Mouse (Mus musculus): ENCODE results near the gene Tbx6.

Gene Tbx6

DNA sequence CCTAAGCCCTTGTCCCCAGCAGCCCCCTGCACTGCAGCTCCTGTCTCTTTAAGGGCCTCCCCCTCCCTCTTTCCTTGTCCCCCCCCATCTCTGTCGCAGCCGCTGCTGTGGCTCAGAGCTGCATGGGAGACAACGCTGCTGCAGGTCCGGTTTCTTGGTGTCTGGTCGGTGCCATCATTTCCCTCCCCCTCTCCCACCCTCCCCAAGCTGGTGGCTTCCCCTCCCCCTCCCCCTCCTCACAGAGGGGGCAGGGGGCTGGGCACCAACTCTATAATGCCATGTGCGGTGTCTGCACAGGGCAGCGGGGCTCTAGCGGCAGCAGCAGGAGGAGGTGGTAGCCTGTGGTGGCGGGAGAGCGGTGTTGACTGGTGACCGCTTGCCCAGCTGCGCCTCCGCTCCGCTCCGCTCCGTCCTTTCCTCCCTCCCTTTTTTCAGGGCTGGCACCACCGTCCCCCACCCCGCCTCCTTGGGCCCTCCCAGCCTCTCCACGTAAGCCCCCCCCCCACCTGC lies 42.0 kb downstream of the Tbx6 start:
- Histone ChIP-seq H3K4me1 (replicated peaks; ENCODE audit: low read depth, low read length) (peaks cover 37% of the 10 kb centered on the region), H3K36me3 (ENCODE audit: insufficient read depth, low read length) (no peaks in the 10 kb centered on the region), H3K9me3 (ENCODE audit: low read length) (peaks cover 4% of the 10 kb centered on the region), H3K27me3 (ENCODE audit: insufficient read depth, low read length) (peaks cover 35% of the 10 kb centered on the region), H3K4me3 (replicated peaks; ENCODE audit: low read length) (peak overlapping the region; percentile 61)
- TF ChIP-seq NANOG (IDR thresholded peaks at IDR 0.05; ENCODE audit: borderline replicate concordance, low read length) (no peak), CTCF (conservative IDR thresholded peaks at IDR 0.05; ENCODE audit: low read length) (no peak), POU5F1 (IDR thresholded peaks at IDR 0.05; ENCODE audit: borderline replicate concordance, low read length) (no peak)

DNA sequence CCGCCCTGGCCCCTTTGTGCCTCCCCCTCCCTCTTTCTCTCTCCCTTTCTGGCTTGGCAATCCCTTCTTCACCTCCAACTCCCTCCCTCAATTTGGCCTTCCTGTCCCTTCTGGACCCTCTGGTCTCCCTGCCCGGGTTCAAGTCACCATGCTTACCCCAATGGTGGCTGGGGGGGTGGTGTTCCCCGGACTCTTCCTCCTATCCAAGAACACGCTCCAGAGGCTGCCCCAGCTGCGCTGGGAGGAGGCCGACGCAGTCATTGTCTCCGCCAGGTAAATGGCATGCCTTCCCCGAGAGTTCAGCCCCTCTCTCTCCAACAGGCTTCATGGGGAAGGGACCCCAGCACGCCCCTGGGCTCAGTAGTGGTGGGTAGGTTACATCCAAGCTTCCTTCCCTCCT lies 42.7 kb downstream of the Tbx6 start:
- H3K4me3 ChIP-seq (replicated peaks; ENCODE audit: low read length): peak overlapping the region; percentile 60
- TF ChIP-seq CTCF (conservative IDR thresholded peaks at IDR 0.05; ENCODE audit: low read length) (no peak), NANOG (IDR thresholded peaks at IDR 0.05; ENCODE audit: borderline replicate concordance, low read length) (no peak), POU5F1 (IDR thresholded peaks at IDR 0.05; ENCODE audit: borderline replicate concordance, low read length) (no peak)
- H3K4me1 ChIP-seq (replicated peaks; ENCODE audit: low read depth, low read length): peaks cover 43% of the 10 kb centered on the region
- peaks cover 35% of the 10 kb centered on the region for H3K27me3 ChIP-seq (ENCODE audit: insufficient read depth, low read length)
- peaks cover 3% of the 10 kb centered on the region for H3K9me3 ChIP-seq (ENCODE audit: low read length)
- H3K36me3 ChIP-seq (ENCODE audit: insufficient read depth, low read length): no peaks in the 10 kb centered on the region

GRCm38 (mm10) chr7:126825403-126825802 lies 44.1 kb downstream of the Tbx6 start:
- Histone ChIP-seq H3K36me3 (ENCODE audit: insufficient read depth, low read length) (no peaks in the 10 kb centered on the region), H3K27me3 (ENCODE audit: insufficient read depth, low read length) (peaks cover 49% of the 10 kb centered on the region), H3K9me3 (ENCODE audit: low read length) (no peaks in the 10 kb centered on the region), H3K4me1 (replicated peaks; ENCODE audit: low read depth, low read length) (peaks cover 49% of the 10 kb centered on the region), H3K4me3 (replicated peaks; ENCODE audit: low read length) (no peak overlapping the region)
- TF ChIP-seq NANOG (IDR thresholded peaks at IDR 0.05; ENCODE audit: borderline replicate concordance, low read length): no peak
- TF ChIP-seq CTCF (conservative IDR thresholded peaks at IDR 0.05; ENCODE audit: low read length): no peak
- no peak for TF ChIP-seq POU5F1 (IDR thresholded peaks at IDR 0.05; ENCODE audit: borderline replicate concordance, low read length)

DNA sequence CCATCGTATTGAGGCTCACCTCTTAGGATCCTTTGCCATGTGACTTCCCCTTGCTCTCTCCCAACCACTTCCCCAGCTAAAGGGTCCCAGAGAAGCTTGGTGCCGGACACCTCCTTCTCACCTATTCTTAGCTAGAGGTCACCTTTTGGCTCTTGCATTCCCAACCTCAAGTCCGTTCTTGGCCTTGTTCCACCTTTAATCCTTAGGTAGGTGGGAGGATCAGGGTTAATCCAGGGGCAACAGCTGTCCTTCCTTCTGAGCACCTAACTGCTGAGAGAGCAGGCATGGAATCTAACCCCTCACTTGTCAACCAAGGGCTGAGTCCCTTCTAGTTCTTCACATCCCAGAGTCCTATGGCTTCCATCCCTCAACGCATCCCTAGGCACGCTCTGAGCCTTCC lies 44.7 kb downstream of the Tbx6 start:
- no peak overlapping the region for H3K4me3 ChIP-seq (replicated peaks; ENCODE audit: low read length)
- H3K27me3 ChIP-seq (ENCODE audit: insufficient read depth, low read length): peaks cover 54% of the 10 kb centered on the region
- peaks cover 51% of the 10 kb centered on the region for H3K4me1 ChIP-seq (replicated peaks; ENCODE audit: low read depth, low read length)
- no peak for TF ChIP-seq CTCF (conservative IDR thresholded peaks at IDR 0.05; ENCODE audit: low read length)
- no peak for TF ChIP-seq NANOG (IDR thresholded peaks at IDR 0.05; ENCODE audit: borderline replicate concordance, low read length)
- TF ChIP-seq POU5F1 (IDR thresholded peaks at IDR 0.05; ENCODE audit: borderline replicate concordance, low read length): no peak
- no peaks in the 10 kb centered on the region for H3K9me3 ChIP-seq (ENCODE audit: low read length)
- H3K36me3 ChIP-seq (ENCODE audit: insufficient read depth, low read length): no peaks in the 10 kb centered on the region

DNA sequence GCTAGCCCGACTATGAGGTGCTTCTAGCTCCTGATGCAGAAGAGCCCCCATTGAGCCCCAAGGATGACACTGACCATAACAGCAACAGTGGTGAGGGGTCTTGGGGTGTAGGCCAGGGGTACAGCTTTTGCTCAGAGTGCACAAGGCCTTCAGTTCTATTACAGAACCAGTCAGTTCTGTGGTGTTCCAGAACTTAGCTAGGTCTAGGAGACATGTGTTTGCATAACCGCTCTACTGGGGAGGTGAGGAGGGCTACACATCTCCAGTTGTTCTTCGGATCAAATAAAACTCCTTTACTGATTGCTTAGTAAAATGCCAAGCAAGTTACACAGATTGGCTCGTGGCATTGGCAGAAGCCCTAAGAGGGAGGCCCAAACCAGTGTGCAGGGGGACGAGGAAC lies 50.3 kb downstream of the Tbx6 start, which contains the start of gene 4930451I11Rik:
TSS of gene 4930451I11Rik (minus strand) at position 101 of the 400 bp plus-strand sequence.
- no peaks in the 10 kb centered on the region for H3K9me3 ChIP-seq (ENCODE audit: low read length)
- no peaks in the 10 kb centered on the region for H3K36me3 ChIP-seq (ENCODE audit: insufficient read depth, low read length)
- peaks cover 29% of the 10 kb centered on the region for H3K27me3 ChIP-seq (ENCODE audit: insufficient read depth, low read length)
- peak within 1 kb of the TSS; percentile 73 for H3K4me3 ChIP-seq (replicated peaks; ENCODE audit: low read length)
- TF ChIP-seq POU5F1 (IDR thresholded peaks at IDR 0.05; ENCODE audit: borderline replicate concordance, low read length): no peak
- no peak for TF ChIP-seq NANOG (IDR thresholded peaks at IDR 0.05; ENCODE audit: borderline replicate concordance, low read length)
- TF ChIP-seq CTCF (conservative IDR thresholded peaks at IDR 0.05; ENCODE audit: low read length): no peak
- H3K4me1 ChIP-seq (replicated peaks; ENCODE audit: low read depth, low read length): peaks cover 41% of the 10 kb centered on the region

- Histone ChIP-seq H3K27me3 (ENCODE audit: insufficient read depth, low read length) (peaks cover 30% of the 10 kb centered on the region), H3K4me3 (replicated peaks; ENCODE audit: low read length) (peak overlapping the region; percentile 73), H3K4me1 (replicated peaks; ENCODE audit: low read depth, low read length) (peaks cover 45% of the 10 kb centered on the region), H3K36me3 (ENCODE audit: insufficient read depth, low read length) (no peaks in the 10 kb centered on the region), H3K9me3 (ENCODE audit: low read length) (no peaks in the 10 kb centered on the region)
- TF ChIP-seq CTCF (conservative IDR thresholded peaks at IDR 0.05; ENCODE audit: low read length): peak; percentile 79
- no peak for TF ChIP-seq POU5F1 (IDR thresholded peaks at IDR 0.05; ENCODE audit: borderline replicate concordance, low read length)
- TF ChIP-seq NANOG (IDR thresholded peaks at IDR 0.05; ENCODE audit: borderline replicate concordance, low read length): no peak
Measured at GRCm38 (mm10) chr7:126832036-126832598, 50.8 kb downstream of the Tbx6 start.

GRCm38 (mm10) chr7:126833294-126833693 lies 52.0 kb downstream of the Tbx6 start:
- Histone ChIP-seq H3K9me3 (ENCODE audit: low read length) (no peaks in the 10 kb centered on the region), H3K4me1 (replicated peaks; ENCODE audit: low read depth, low read length) (peaks cover 44% of the 10 kb centered on the region), H3K36me3 (ENCODE audit: insufficient read depth, low read length) (no peaks in the 10 kb centered on the region), H3K4me3 (replicated peaks; ENCODE audit: low read length) (no peak overlapping the region), H3K27me3 (ENCODE audit: insufficient read depth, low read length) (peaks cover 27% of the 10 kb centered on the region)
- no peak for TF ChIP-seq NANOG (IDR thresholded peaks at IDR 0.05; ENCODE audit: borderline replicate concordance, low read length)
- no peak for TF ChIP-seq CTCF (conservative IDR thresholded peaks at IDR 0.05; ENCODE audit: low read length)
- no peak for TF ChIP-seq POU5F1 (IDR thresholded peaks at IDR 0.05; ENCODE audit: borderline replicate concordance, low read length)

All from E14TG2a.4 (cell line).